Mouse (Mus musculus) pancreas, adult 10 weeks (tissue): ENCODE results near the gene Clrn2. TPM values are rescaled to one million over a fixed set of nuclear protein-coding genes. Genes with fewer than 3 reads are reported as not detected.

Experiments
- polyA plus RNA-seq: library from polyadenylated mRNA; stranded (reverse); fragments of 350-450 nt; fragmentation: Illumina TruSeq; extraction: RNeasy Lipid Tissue Mini Kit (QIAGEN cat#74804); gene quantifications from one replicate; pipeline ENCODE4 v1.2.3, GENCODE M21; 2015; ENCODE audit warnings: low read depth, low replicate concordance; ENCODE audit not compliant: insufficient read depth

Clrn2 gene
- polyA plus RNA-seq = not detected

GRCm38 (mm10) chr5:45453451-45453850 is at the start of gene Clrn2:
Gene Clrn2 (plus strand): TSS chr5:45453751.

GRCm38 (mm10) chr5:45449831-45450716 is 3.5 kb upstream of the Clrn2 start, which contains the start of gene Qdpr:
Gene Qdpr (minus strand): TSS chr5:45450236.

GRCm38 (mm10) chr5:45493191-45494092 is 39.9 kb downstream of the Clrn2 start, which contains the start of gene Lap3:
Gene Lap3 (plus strand): TSS chr5:45493374.

Other genes starting within 250 kb of the Clrn2 start
- gene Qdpr, start 3.5 kb upstream of the Clrn2 start, polyA plus RNA-seq = 43.4 TPM
- gene Lap3, start 39.6 kb downstream of the Clrn2 start, polyA plus RNA-seq = 6.8 TPM
- 36.0 TPM for gene Med28, start 66.5 kb downstream of the Clrn2 start, polyA plus RNA-seq
- gene Fam184b, start 185.9 kb downstream of the Clrn2 start, polyA plus RNA-seq = not detected
- not detected for gene Ncapg, start 216.2 kb downstream of the Clrn2 start, polyA plus RNA-seq